Mouse (Mus musculus) G1E (cell line): Measurements from ENCODE around the gene Zfp296. TPM values are rescaled to one million over a fixed set of nuclear protein-coding genes. Genes with fewer than 3 reads are reported as not detected.
"Not testable (repeated sequence)": the region's sequence is repeated elsewhere in the genome, so short reads cannot be mapped to it uniquely, and the experiment has no call there.

Experiments used
- ATAC-seq: 2 replicates; pipeline ENCODE4 v1.8.0; 2016; ENCODE audit warnings: mild to moderate bottlenecking; ENCODE audit not compliant: insufficient number of reproducible peaks, poor library complexity, low FRiP score, severe bottlenecking; ENCODE audit errors: extremely low read depth
- DNase-seq: peaks from one replicate; pipeline ENCODE4 v3.0.0; 2012; ENCODE audit warnings: low spot score
- H3K27me3 ChIP-seq: 2 replicates; pipeline ENCODE4 v1.6.1; 2012; ENCODE audit warnings: mild to moderate bottlenecking, low read length, inconsistent platforms; ENCODE audit not compliant: insufficient read depth
- H3K36me3 ChIP-seq: replicated peaks from 2 replicates; pipeline ENCODE3; 2012; ENCODE audit warnings: mild to moderate bottlenecking, inconsistent platforms
- H3K4me1 ChIP-seq: 2 replicates; pipeline ENCODE4 v1.6.1; 2012; ENCODE audit warnings: low read depth, low read length, inconsistent platforms, mixed read lengths; ENCODE audit not compliant: insufficient read depth
- H3K4me3 ChIP-seq: 2 replicates; pipeline ENCODE4 v1.5.1; 2012; ENCODE audit warnings: low read depth, mild to moderate bottlenecking, inconsistent platforms, low read length, moderate library complexity, mixed read lengths
- H3K9me3 ChIP-seq: replicated peaks from 2 replicates; pipeline ENCODE4 v1.6.1; 2012; ENCODE audit warnings: inconsistent platforms
- CTCF ChIP-seq: IDR thresholded peaks from 2 replicates; pipeline ENCODE4 v1.5.1; 2012; ENCODE audit warnings: low read depth, low read length, inconsistent platforms, mixed read lengths
- GATA1 ChIP-seq: IDR thresholded peaks from 2 replicates; pipeline ENCODE4 v1.6.1; 2012; ENCODE audit warnings: borderline replicate concordance, low read length, inconsistent platforms, mixed read lengths
- GATA2 ChIP-seq: IDR thresholded peaks from 2 replicates; pipeline ENCODE4 v1.6.1; 2012; ENCODE audit warnings: low read depth, low read length, inconsistent platforms, borderline replicate concordance
- POLR2AphosphoS5 ChIP-seq: IDR thresholded peaks from 2 replicates; pipeline ENCODE4 v1.6.1; 2012; ENCODE audit warnings: low read depth, low read length, inconsistent platforms; ENCODE audit not compliant: insufficient replicate concordance
- TAL1 ChIP-seq: conservative IDR thresholded peaks from 2 replicates; pipeline ENCODE4 v1.6.1; 2012; ENCODE audit warnings: low read depth, low read length, inconsistent platforms, mixed read lengths
- polyA plus RNA-seq: library from polyadenylated mRNA; stranded (reverse); fragments of >175 nt; gene quantifications from 2 replicates; pipeline ENCODE4 v1.2.3, GENCODE M21; 2012
- total RNA-seq, 2 experiments: library from RNA; stranded (forward) in 1 of 2; stranded (reverse) in 1 of 2; fragments of 200-1000 nt in 1 of 2; fragments of >200 nt in 1 of 2; fragmentation: Nextera tagmentation in 1 of 2; gene quantifications; 2 replicates each; pipeline ENCODE4 v1.2.3; 2014 to 2017

Zfp296 gene
- total and polyA plus RNA-seq, 3 experiments, result 0.53 to 3.4 (median 0.82) TPM

DNA sequence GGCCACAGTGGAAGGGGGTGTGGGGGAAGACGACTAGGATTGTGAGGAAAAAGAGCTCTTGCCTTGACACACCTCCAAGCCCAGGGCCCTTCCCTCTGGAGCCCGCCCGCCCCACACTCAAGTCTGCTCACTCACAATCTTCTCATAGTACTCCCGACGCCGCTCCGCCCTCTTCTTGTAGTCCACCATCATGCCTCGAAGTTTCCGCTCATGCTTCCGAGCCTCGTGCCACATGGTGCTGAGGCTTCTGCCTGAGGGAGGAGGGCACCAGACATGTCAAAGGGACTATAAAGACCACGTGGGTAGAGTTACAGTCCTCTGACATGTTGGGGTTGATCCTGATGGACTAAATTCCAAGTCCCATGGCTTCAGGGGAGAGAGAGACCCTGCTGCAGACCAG is 26.0 kb downstream of the Zfp296 start:
- TF ChIP-seq GATA2 (no peak), GATA1 (no peak), POLR2AphosphoS5 (no peak), CTCF (no peak), TAL1 (no peak)
- peak overlapping the region; percentile 97; the same call in 1 of the 2 replicates for H3K4me3 ChIP-seq
- no peak for DNase-seq
- H3K27me3 ChIP-seq, result no peaks in the 10 kb centered on the region
- H3K36me3 ChIP-seq, result peaks cover 52% of the 10 kb centered on the region
- peaks cover 34% of the 10 kb centered on the region for H3K4me1 ChIP-seq
- no peaks in the 10 kb centered on the region for H3K9me3 ChIP-seq
- no peak for ATAC-seq

DNA sequence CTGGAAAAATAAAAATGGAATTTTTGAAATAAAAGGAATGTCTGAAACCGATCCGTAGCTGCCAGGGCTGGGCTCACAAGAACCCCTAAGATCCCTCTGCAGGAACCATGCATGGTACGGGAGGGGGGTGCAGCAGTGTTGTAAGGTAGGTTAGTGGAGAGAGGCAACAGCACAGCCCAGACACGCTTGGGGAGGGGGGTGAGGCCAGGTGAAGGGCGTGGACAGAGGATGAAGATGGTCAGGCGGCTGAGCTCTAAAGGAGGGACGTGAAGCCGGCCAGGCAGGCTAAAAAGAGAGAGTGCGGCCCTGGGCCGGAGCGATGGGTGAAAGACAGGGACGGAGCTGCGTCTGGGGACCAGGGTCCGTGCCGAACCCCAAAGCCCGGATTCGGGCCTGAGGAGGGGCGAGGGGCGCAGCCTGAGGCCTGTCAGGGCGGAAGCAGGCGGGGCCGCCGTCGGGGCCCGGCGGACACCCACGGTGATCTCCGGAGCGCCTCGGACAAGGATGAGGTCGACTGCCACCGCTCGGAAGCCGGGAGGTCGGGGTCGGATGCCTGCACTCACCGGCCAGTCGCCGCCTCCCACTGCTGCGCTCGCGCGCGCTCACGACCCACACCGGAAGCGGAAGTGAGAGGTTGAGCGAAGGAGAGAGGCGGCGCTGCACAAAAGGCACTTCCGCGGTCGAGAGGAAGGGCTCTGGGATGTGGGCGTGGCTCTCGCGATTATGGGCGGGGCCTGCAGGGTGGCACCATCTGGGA is 26.9 kb downstream of the Zfp296 start, which contains the start of gene Clasrp:
Clasrp (minus strand) TSS at position 638 of the 757 bp plus-strand sequence.
- peak; percentile 99 for ATAC-seq
- H3K36me3 ChIP-seq, result peaks cover 43% of the 10 kb centered on the region
- peak; percentile 95 for DNase-seq
- no peaks in the 10 kb centered on the region for H3K9me3 ChIP-seq
- H3K4me1 ChIP-seq, result peaks cover 34% of the 10 kb centered on the region
- no peaks in the 10 kb centered on the region for H3K27me3 ChIP-seq
- H3K4me3 ChIP-seq, result peak within 1 kb of the TSS; percentile 97
- TF ChIP-seq GATA2 (no peak), CTCF (no peak), TAL1 (no peak), GATA1 (no peak), POLR2AphosphoS5 (no peak)

DNA sequence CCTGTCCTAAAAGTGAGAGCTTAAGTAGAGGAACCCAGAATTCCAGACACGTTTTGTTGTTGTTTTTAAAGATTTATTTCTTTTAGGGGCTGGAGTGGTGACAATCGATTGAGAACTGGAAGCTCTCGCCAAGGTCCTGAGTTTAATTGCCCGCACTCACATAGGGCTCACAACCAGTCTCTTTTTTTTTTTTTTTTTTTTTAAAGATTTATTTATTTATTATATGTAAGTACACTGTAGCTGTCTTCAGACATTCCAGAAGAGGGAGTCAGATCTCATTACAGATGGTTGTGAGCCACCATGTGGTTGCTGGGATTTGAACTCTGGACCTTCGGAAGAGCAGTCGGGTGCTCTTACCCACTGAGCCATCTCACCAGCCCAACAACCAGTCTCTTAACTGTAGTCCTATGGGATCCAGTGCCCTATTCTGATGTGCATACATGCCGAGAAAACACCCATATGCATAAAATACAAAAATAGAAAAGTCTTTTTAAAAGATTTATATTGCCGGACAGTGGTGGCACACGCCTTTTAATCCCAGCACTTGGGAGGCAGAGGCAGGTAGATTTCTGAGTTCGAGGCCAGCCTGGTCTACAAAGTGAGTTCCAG is 27.6 kb downstream of the Zfp296 start:
- not testable (repeated sequence) for H3K27me3 ChIP-seq, H3K9me3 ChIP-seq, DNase-seq, ATAC-seq
- Histone ChIP-seq H3K36me3 (peaks cover 36% of the 10 kb centered on the region), H3K4me1 (peaks cover 31% of the 10 kb centered on the region), H3K4me3 (peak overlapping the region; percentile 97)

- Histone ChIP-seq H3K4me1 (peaks cover 16% of the 10 kb centered on the region), H3K36me3 (peaks cover 10% of the 10 kb centered on the region), H3K9me3 (no peaks in the 10 kb centered on the region), H3K4me3 (no peak overlapping the region), H3K27me3 (peaks cover 2% of the 10 kb centered on the region; the same call in 1 of the 2 replicates)
- ATAC-seq, result no peak
- no peak for TF ChIP-seq GATA1
- no peak for TF ChIP-seq CTCF
- TF ChIP-seq TAL1, result no peak
- no peak for TF ChIP-seq GATA2
- TF ChIP-seq POLR2AphosphoS5, result no peak
- DNase-seq, result no peak
Measured at GRCm38 (mm10) chr7:19607291-19607690, 30.2 kb downstream of the Zfp296 start.

DNA sequence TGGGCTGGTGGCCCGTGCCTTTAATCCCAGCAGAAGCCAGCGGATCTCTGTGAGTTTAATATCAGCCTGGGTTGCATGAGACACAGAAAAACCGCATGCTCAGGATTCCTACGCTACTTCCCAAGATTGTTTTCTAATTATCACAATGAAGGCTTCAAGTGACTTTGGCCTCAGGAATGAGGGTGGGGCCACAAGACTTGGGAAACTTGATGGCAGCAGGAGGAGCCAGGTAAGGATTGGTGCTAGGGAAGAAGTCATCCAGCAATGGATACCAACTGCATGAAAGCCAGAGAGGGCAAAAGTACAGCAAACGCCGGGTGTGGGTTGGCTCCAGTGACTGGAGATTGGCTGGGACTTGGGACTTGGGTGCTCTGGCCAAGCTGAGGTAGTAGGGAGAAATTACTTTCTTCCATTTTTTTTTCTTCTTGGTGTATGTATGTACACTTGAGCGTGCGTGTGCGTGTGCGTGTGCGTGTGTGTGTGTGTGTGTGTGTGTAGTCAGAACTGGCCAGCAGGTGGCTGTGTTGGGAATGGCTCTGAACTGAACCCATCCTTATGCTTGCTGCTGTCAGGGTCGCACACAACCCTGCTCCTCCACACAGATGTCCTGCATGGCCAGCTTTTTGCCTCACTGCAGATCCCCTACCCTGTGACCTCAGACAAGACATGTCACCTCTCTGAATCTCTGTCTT is 32.7 kb downstream of the Zfp296 start:
- Histone ChIP-seq H3K4me1 (no peaks in the 10 kb centered on the region; the same call in 1 of the 2 replicates), H3K27me3 (peaks cover 7% of the 10 kb centered on the region; the same call in 1 of the 2 replicates), H3K9me3 (no peaks in the 10 kb centered on the region), H3K4me3 (no peak overlapping the region), H3K36me3 (no peaks in the 10 kb centered on the region)
- TF ChIP-seq GATA1 (no peak), CTCF (no peak), TAL1 (no peak), POLR2AphosphoS5 (no peak), GATA2 (no peak)
- no peak for DNase-seq
- ATAC-seq, result no peak

DNA sequence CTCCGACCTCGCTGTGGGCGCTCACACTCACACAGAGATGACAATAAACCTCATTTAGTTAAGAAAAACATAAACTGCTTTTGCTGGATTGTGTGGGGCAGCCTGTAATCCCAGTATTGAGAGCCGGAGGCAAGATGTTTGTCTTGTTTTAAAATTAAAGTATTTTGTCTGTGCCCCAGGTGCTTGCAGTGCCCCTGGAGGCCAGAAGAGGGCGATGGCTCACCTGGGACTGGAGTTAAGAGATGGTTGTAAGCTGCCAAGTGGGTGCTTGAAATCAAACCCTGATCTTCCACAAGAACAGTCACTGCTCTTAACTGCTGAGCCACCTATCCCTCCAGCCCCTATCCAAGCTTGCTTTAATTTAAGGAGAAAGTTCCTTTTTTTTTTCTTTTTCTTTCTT is 33.9 kb downstream of the Zfp296 start:
- no peaks in the 10 kb centered on the region for H3K36me3 ChIP-seq
- peaks cover 3% of the 10 kb centered on the region; the same call in 1 of the 2 replicates for H3K4me1 ChIP-seq
- H3K9me3 ChIP-seq, result no peaks in the 10 kb centered on the region
- DNase-seq, result no peak
- no peak overlapping the region for H3K4me3 ChIP-seq
- ATAC-seq, result no peak
- TF ChIP-seq GATA1 (no peak), POLR2AphosphoS5 (no peak), CTCF (no peak), GATA2 (no peak), TAL1 (no peak)
- peaks cover 12% of the 10 kb centered on the region; the same call in 1 of the 2 replicates for H3K27me3 ChIP-seq
